Mouse (Mus musculus) left cerebral cortex, postnatal 25 days (tissue): ENCODE measurements around the gene Stx8. TPM values are rescaled to one million over a fixed set of nuclear protein-coding genes. Genes with fewer than 3 reads are reported as not detected.

Experiments
- DNase-seq, 2 experiments: peaks; one replicate each; pipeline ENCODE4 v3.0.0; 2022; ENCODE audit warnings: low spot score in 2 of 2, mixed read lengths in 1 of 2
- intact Hi-C: fragments of 180-260 bp; cut with DNase I; formaldehyde crosslinking; loops from one replicate; pipeline ENCODE4 v1.15.1; 2025
- total RNA-seq, 2 experiments: library from RNA; stranded (reverse); gene quantifications; 2 replicates each; pipeline ENCODE4 v1.2.3; 2021

The Stx8 gene
- total RNA-seq, 2 experiments from 2014 or later, result 36.1 to 36.2 TPM

- no peak for DNase-seq
- intact Hi-C loops, result no loop called here
These were observed 242.0 kb downstream of the Stx8 start for GRCm38 (mm10) chr11:68208023-68208422.

- intact Hi-C loops, result no loop called here
- no peak for DNase-seq
These were observed 242.6 kb downstream of the Stx8 start for GRCm38 (mm10) chr11:68208582-68208981.

GRCm38 (mm10) chr11:68209506-68209905 lies 243.5 kb downstream of the Stx8 start:
- no peak for DNase-seq
- intact Hi-C loops, result no loop called here

- intact Hi-C loops, result loop anchor here (5.0 kb wide), 1 partner anchor 197 kb away; no protein-coding TSS in a partner anchor
- DNase-seq, result no peak
These were observed 244.7 kb downstream of the Stx8 start for GRCm38 (mm10) chr11:68210714-68211113.

GRCm38 (mm10) chr11:68211924-68212578 lies 246.1 kb downstream of the Stx8 start:
- intact Hi-C loops, result loop anchor here (5.0 kb wide), 1 partner anchor 195 kb away; no protein-coding TSS in a partner anchor
- peak in 1 of 2 experiments; percentile 29 for DNase-seq

GRCm38 (mm10) chr11:68213896-68214295 lies 247.9 kb downstream of the Stx8 start:
- intact Hi-C loops, result loop anchor here (5.0 kb wide), 1 partner anchor 193 kb away; no protein-coding TSS in a partner anchor
- DNase-seq, result no peak

- intact Hi-C loops, result loop anchor here (5.0 kb wide), 2 partner anchors 183 to 193 kb away; no protein-coding TSS in a partner anchor
- no peak for DNase-seq
These were observed 248.7 kb downstream of the Stx8 start for GRCm38 (mm10) chr11:68214496-68215205.

- intact Hi-C loops, result loop anchor here (5.0 kb wide), 1 partner anchor 182 kb away; no protein-coding TSS in a partner anchor
- DNase-seq, result no peak
These were observed 249.4 kb downstream of the Stx8 start for GRCm38 (mm10) chr11:68215206-68215912.

- intact Hi-C loops, result loop anchor here (5.0 kb wide), 1 partner anchor 181 kb away; no protein-coding TSS in a partner anchor
- DNase-seq, result no peak
These were observed 250.0 kb downstream of the Stx8 start for GRCm38 (mm10) chr11:68216041-68216440.

- intact Hi-C loops, result no loop called here
- no peak for DNase-seq
These were observed 254.7 kb downstream of the Stx8 start for GRCm38 (mm10) chr11:68220733-68221132.

GRCm38 (mm10) chr11:68222209-68222608 lies 256.2 kb downstream of the Stx8 start:
- intact Hi-C loops, result no loop called here
- DNase-seq, result no peak

GRCm38 (mm10) chr11:68223143-68223542 lies 257.1 kb downstream of the Stx8 start:
- intact Hi-C loops, result no loop called here
- DNase-seq, result no peak

GRCm38 (mm10) chr11:68226654-68227057 lies 260.7 kb downstream of the Stx8 start:
- intact Hi-C loops, result no loop called here
- DNase-seq, result no peak

GRCm38 (mm10) chr11:68227837-68228236 lies 261.8 kb downstream of the Stx8 start:
- intact Hi-C loops, result no loop called here
- no peak for DNase-seq

- intact Hi-C loops, result no loop called here
- DNase-seq, result no peak
These were observed 263.1 kb downstream of the Stx8 start for GRCm38 (mm10) chr11:68228941-68229665.

- DNase-seq, result no peak
- intact Hi-C loops, result no loop called here
These were observed 265.6 kb downstream of the Stx8 start for GRCm38 (mm10) chr11:68231558-68231957.

GRCm38 (mm10) chr11:68233469-68233965 lies 267.5 kb downstream of the Stx8 start:
- no peak for DNase-seq
- intact Hi-C loops, result no loop called here

- intact Hi-C loops, result no loop called here
These were observed 273.8 kb downstream of the Stx8 start for GRCm38 (mm10) chr11:68239756-68240155.

GRCm38 (mm10) chr11:68244254-68244991 lies 278.4 kb downstream of the Stx8 start:
- intact Hi-C loops, result no loop called here
- DNase-seq, result no peak

More at GRCm38 (mm10) chr11:68239756-68240155, 273.8 kb downstream of the Stx8 start:
- no peak for DNase-seq
